Mouse (Mus musculus) gonadal fat pad, adult 2 months (tissue): ENCODE data around the gene Ralgps1. TPM values are rescaled to one million over a fixed set of nuclear protein-coding genes. Genes with fewer than 3 reads are reported as not detected.
"Not testable (repeated sequence)": the region's sequence is repeated elsewhere in the genome, so short reads cannot be mapped to it uniquely, and the experiment has no call there.

Experiments used
- DNase-seq: peaks from one replicate; pipeline ENCODE4 v3.0.0-alpha.2; 2012; ENCODE audit warnings: low read depth
- polyA plus RNA-seq: library from polyadenylated mRNA; depleted of rRNA; stranded (reverse); fragments of >200 nt; gene quantifications from 2 replicates; pipeline ENCODE4 v1.2.3, GENCODE M21; 2012

Gene Ralgps1
- polyA plus RNA-seq, 1 experiment = 10.6 TPM

- DNase-seq = no peak
Observed at GRCm38 (mm10) chr2:33215177-33215699, 156.0 kb downstream of the Ralgps1 start.

DNA sequence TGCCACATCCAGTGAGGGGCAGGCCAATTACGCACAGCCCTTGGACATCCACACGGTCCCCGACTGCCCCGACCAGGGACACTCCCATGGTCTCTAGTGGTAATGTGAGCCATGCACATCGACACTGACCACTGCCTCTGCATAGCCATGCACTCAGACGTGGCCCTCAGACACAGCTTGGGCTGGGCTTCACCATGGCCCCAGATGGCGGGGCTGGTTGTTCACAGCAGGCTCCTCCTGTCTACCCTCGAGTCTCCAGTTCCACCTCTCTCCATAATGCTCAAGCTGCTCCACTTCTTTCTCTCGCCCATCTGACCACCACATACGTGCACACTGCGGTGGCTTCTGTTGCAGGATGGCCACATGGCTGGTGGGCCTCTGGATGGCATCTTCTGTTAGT is 160.0 kb downstream of the Ralgps1 start:
- not testable (repeated sequence) for DNase-seq

- DNase-seq = no peak
Observed at GRCm38 (mm10) chr2:33210841-33211240, 160.4 kb downstream of the Ralgps1 start.

DNA sequence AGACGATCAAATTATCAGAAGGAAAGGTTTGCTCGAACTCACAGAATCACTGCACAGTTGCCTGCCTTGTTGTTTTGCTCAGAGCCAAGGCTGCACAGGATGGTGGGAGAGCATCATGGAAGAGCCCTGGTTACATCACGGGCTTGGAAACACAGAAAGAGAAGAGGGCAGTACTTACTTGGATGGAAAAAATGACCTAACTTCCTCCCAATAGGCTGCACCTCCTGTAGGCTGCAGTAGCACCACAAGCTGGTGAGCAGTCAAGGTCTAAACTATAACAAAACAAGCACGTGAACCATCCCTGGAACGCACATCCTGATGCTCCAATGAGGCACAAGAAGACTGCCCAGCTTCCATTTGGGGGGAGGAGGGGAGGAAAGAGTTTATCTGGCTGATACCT is 163.2 kb downstream of the Ralgps1 start:
- DNase-seq = no peak

- no peak for DNase-seq
Observed at GRCm38 (mm10) chr2:33207069-33207468, 164.2 kb downstream of the Ralgps1 start.

GRCm38 (mm10) chr2:33205939-33206525 is 165.3 kb downstream of the Ralgps1 start:
- no peak for DNase-seq

- DNase-seq = no peak
Observed at GRCm38 (mm10) chr2:33204980-33205379, 166.3 kb downstream of the Ralgps1 start.

- no peak for DNase-seq
Observed at GRCm38 (mm10) chr2:33203284-33203683, 168.0 kb downstream of the Ralgps1 start.

DNA sequence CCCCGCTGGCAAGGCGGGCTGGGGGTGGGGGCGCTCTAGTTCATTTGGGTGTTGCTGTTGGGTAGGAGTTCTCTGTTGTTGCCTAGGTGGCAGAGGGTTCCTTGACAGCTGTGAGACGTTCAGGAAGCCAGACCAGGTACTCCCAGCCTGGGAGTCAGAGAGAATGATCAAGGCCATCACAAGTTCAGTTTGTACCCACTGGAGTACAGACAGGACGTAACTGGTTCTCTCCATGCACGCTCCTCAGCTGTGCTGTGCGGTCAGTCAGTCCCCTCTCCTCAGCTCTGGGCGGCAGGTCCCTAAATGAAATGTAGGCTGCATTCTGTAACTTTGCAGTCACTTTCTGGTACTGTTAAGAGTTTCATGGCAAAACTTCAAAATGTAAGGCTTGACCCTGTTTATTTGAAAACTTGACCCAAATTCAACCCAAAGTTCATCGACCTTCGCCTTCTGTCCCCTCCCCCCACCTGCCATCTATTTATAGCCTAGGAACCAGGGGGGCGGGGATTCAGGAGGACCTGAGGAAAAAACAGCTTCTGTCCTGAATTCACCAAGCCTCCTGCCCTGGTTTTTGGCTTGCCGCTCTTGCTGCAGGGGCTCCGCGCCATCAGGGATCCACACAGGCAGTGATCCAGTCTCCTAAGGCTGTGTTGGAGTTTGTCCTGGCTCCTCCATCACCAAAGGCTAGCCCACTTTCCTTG is 170.8 kb downstream of the Ralgps1 start:
- no peak for DNase-seq

DNA sequence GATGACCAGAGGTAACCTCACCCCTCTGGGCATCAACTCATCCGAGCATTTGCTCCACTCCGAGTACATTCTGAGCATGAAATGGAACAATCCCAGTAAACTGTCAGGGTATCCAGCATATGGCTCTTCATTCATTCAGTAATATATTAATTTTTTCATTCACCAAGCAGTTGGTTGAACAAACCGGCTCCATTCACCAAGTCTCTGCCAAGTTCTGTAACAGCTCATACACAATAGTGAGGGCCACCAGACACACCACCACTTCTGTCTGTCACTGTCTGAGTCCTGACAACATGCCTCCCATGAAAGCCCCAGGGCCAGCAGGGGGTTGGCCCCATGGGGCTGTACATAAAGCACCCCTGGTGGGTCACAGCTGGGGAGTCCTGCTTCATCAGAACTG is 181.3 kb downstream of the Ralgps1 start:
- DNase-seq = no peak

- DNase-seq = no peak
Observed at GRCm38 (mm10) chr2:33188925-33189670, 182.2 kb downstream of the Ralgps1 start.

- DNase-seq = no peak
Observed at GRCm38 (mm10) chr2:33187874-33188273, 183.4 kb downstream of the Ralgps1 start.

DNA sequence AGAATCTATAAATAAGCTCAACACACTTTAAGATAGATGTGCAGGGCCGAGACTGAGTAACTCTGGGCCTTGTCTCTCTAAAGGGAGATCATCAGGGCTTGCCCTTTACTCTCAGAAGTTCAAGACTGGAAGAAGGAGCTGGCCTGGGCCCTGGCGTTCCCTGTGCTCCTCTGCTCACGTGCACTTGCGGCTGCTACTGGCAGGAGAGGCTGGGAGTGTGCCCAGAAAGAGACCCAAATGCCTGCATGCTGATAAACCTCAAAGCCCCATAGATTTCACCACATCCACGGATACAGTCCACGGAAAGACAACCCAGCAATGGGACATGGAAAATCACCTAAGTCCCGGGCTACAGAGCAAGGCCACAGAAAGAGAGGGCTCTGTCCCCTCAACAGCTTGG is 184.8 kb downstream of the Ralgps1 start:
- DNase-seq = no peak

DNA sequence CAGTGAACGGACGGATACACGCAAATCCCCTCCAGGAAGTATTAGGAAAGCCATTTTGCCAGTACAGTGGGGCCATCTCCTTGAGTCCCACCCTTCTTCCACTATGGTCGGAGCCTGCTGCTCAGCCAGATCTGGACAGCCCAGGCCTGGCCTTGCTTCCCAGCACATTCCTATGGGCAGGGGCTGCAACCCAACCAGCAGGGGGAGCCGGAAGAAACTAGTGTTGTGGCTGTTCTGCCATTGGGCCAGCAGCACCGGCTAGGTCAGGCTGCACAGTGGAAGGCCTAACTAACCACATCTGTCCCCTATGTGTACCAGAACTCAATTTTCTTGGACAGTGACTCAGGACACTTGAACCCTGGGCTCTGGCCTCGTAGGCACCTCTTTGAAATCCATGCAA is 186.0 kb downstream of the Ralgps1 start:
- no peak for DNase-seq

- no peak for DNase-seq
Observed at GRCm38 (mm10) chr2:33184641-33185040, 186.6 kb downstream of the Ralgps1 start.

DNA sequence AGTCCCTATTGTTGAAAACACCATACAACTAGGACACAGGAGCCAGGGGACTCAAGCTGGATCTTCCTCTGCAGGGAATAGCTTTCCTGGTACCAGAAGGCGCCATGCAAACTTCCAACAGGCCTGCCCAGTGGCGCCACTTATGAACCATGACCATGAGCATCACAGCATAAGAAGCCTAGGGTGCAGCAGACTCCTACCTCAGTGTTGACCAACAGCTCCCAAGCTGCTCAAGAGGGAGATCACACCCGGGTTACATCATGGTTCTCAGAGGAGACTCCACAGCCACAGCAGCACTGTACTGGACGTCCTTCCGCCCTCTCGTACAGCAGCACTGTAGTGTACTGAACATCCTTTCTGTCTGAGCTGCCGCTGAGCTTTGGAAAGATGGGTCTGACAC is 188.0 kb downstream of the Ralgps1 start:
- no peak for DNase-seq

DNA sequence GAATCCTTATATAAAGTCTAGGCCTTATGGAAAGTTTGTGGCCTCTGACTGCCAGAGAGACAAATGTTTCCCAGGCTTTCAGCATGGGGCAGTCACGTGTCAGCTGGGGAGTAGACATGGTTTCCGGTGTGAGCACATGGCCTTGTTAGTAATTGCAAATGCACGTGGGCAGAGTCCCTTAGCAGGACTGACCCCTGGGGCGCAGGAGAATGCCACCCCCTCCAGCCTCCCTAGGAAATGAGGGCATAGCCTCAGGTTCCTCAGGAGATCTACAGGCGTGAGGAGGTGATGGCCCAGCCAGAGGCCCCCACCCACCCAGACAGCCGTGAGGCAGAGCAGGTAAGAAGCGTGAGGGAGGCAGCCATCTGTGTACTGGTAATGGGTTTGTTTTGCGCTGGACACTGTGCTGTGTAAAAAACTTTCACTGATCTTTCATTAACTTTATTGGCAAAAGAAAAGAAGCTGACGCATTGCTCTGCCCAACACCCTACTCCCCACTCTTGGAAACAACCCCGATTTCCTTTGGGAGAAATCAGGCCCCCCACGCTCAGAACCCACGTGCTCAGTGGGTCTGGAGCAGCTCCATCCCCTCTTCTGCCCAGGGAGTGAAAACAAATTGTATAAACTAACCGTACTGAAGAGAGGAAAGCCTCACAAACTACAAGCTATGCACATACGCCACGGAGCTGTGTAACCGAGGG is 191.2 kb downstream of the Ralgps1 start:
- DNase-seq = no peak

GRCm38 (mm10) chr2:33179171-33179929 is 191.9 kb downstream of the Ralgps1 start:
- no peak for DNase-seq

GRCm38 (mm10) chr2:33178243-33178932 is 192.9 kb downstream of the Ralgps1 start:
- DNase-seq = no peak

- no peak for DNase-seq
Observed at GRCm38 (mm10) chr2:33177443-33178242, 193.6 kb downstream of the Ralgps1 start.
